Mouse (Mus musculus) lung, adult 2 months (tissue): Measurements from ENCODE around the gene Kit.

Source experiments
- CTCF ChIP-seq: fragments of 200-500 bp; IDR thresholded peaks from 2 replicates; pipeline ENCODE4 v1.5.1; 2011; ENCODE audit warnings: mild to moderate bottlenecking, low read length, control low read depth; ENCODE audit not compliant: insufficient read depth
- POLR2A ChIP-seq: fragments of 200-500 bp; IDR thresholded peaks from 2 replicates; pipeline ENCODE4 v1.6.1; 2011; ENCODE audit warnings: low read depth, mild to moderate bottlenecking, control low read depth, low read length, borderline replicate concordance; ENCODE audit errors: extremely low read depth

DNA sequence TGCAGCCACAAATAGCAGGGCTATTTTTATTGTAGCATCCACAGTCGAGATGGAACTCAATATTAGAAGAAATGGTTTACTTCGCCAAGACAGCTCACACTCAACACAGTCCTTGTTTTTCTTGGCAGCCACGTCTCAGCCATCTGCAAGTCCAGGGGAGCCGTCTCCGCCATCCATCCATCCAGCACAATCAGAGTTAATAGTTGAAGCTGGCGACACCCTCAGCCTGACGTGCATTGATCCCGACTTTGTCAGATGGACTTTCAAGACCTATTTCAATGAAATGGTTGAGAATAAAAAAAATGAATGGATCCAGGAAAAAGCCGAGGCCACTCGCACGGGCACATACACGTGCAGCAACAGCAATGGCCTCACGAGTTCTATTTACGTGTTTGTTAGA lies 32.2 kb downstream of the Kit start:
- no peak for TF ChIP-seq POLR2A
- TF ChIP-seq CTCF = no peak
